Mouse (Mus musculus) limb, embryonic 12.5 days (tissue): ENCODE measurements around the gene Mapk3. TPM values are rescaled to one million over a fixed set of nuclear protein-coding genes. Genes with fewer than 3 reads are reported as not detected.
A peak's percentile ranks its signal among the peaks of the same experiment; 100 is the strongest.

ENCODE experiments used
- ATAC-seq: fragments of 200-750 bp; cut with Nextera tagmentation; 2 replicates; pipeline ENCODE4 v1.8.0; 2017; ENCODE audit warnings: low read depth, moderate TSS enrichment; ENCODE audit not compliant: insufficient number of reproducible peaks, insufficient read depth, low FRiP score, low TSS enrichment
- H3K27ac ChIP-seq: fragments of 300-500 bp; sonication (generic); 2 replicates; pipeline ENCODE4 v1.5.1; 2016; ENCODE audit warnings: mild to moderate bottlenecking, moderate library complexity
- H3K27me3 ChIP-seq: fragments of 300-500 bp; sonication (generic); 2 replicates; pipeline ENCODE4 v1.6.1; 2016; ENCODE audit warnings: mild to moderate bottlenecking, moderate library complexity
- H3K36me3 ChIP-seq: fragments of 300-500 bp; sonication (generic); 2 replicates; pipeline ENCODE4 v1.6.1; 2016; ENCODE audit warnings: mild to moderate bottlenecking, moderate library complexity
- H3K4me1 ChIP-seq: fragments of 300-500 bp; sonication (generic); replicated peaks from 2 replicates; pipeline ENCODE4 v1.6.1; 2016
- H3K4me2 ChIP-seq: fragments of 300-500 bp; sonication (generic); 2 replicates; pipeline ENCODE4 v1.6.1; 2016; ENCODE audit warnings: mild to moderate bottlenecking, moderate library complexity
- H3K4me3 ChIP-seq: fragments of 300-500 bp; sonication (generic); replicated peaks from 2 replicates; pipeline ENCODE4 v1.5.1; 2016; ENCODE audit warnings: mild to moderate bottlenecking
- H3K9ac ChIP-seq: fragments of 300-500 bp; sonication (generic); replicated peaks from 2 replicates; pipeline ENCODE4 v1.6.1; 2016; ENCODE audit warnings: mild to moderate bottlenecking, moderate library complexity
- H3K9me3 ChIP-seq: fragments of 300-500 bp; sonication (generic); 2 replicates; pipeline ENCODE4 v1.6.1; 2016; ENCODE audit warnings: mild to moderate bottlenecking, moderate library complexity
- WGBS: fragments of 180-500 bp; shearing (Covaris S2); methylation state at CpG from one replicate; pipeline ENCODE4 v1.1.7; 2016; 5-methylcytosine and 5-hydroxymethylcytosine counted together
- polyA plus RNA-seq: library from polyadenylated mRNA; unstranded; fragments of >200 nt; fragmentation: Nextera tagmentation; extraction: Ambion mirVana; gene quantifications from 2 replicates; pipeline ENCODE4 v1.2.1, GENCODE M21; 2016

The Mapk3 gene
- polyA plus RNA-seq, 1 experiment from 2014 or later = 36.4 TPM

GRCm38 (mm10) chr7:126797411-126798126 is 38.2 kb downstream of the Mapk3 start, which contains the start of gene Fam57b:
TSS of gene Fam57b (plus strand) at chr7:126797668.
- H3K36me3 ChIP-seq = peaks cover 40% of the 10 kb centered on the region
- 42% methylated on average over 21 of the region's 21 CpGs for WGBS
- no peak for ATAC-seq
- H3K4me3 ChIP-seq = peak within 1 kb of the TSS; percentile 85
- H3K4me1 ChIP-seq = peaks cover 41% of the 10 kb centered on the region
- H3K27ac ChIP-seq = peak within 1 kb of the TSS; percentile 97
- H3K9me3 ChIP-seq = no peaks in the 10 kb centered on the region
- H3K4me2 ChIP-seq = peak within 1 kb of the TSS; percentile 73
- H3K27me3 ChIP-seq = no peaks in the 10 kb centered on the region
- H3K9ac ChIP-seq = peak within 1 kb of the TSS; percentile 90

- Histone ChIP-seq H3K36me3 (peaks cover 48% of the 10 kb centered on the region), H3K4me1 (peaks cover 33% of the 10 kb centered on the region), H3K27ac (peak overlapping the region; percentile 97), H3K4me3 (peak overlapping the region; percentile 85), H3K27me3 (no peaks in the 10 kb centered on the region), H3K9me3 (no peaks in the 10 kb centered on the region), H3K9ac (peak overlapping the region; percentile 90), H3K4me2 (peak overlapping the region; percentile 73)
- no peak for ATAC-seq
- WGBS = 1% methylated on average over 40 of the region's 40 CpGs
These were observed 39.0 kb downstream of the Mapk3 start for GRCm38 (mm10) chr7:126798127-126799049.

GRCm38 (mm10) chr7:126799050-126799467 is 39.7 kb downstream of the Mapk3 start:
- H3K36me3 ChIP-seq = peaks cover 53% of the 10 kb centered on the region
- no peaks in the 10 kb centered on the region for H3K9me3 ChIP-seq
- 1% methylated on average over 36 of the region's 36 CpGs for WGBS
- peak overlapping the region; percentile 97 for H3K27ac ChIP-seq
- peak overlapping the region; percentile 85 for H3K4me3 ChIP-seq
- peaks cover 33% of the 10 kb centered on the region for H3K4me1 ChIP-seq
- peak; percentile 96 for ATAC-seq
- H3K9ac ChIP-seq = peak overlapping the region; percentile 90
- peak overlapping the region; percentile 73 for H3K4me2 ChIP-seq
- no peaks in the 10 kb centered on the region for H3K27me3 ChIP-seq

GRCm38 (mm10) chr7:126799468-126800268 is 40.3 kb downstream of the Mapk3 start:
- Histone ChIP-seq H3K27me3 (no peaks in the 10 kb centered on the region), H3K9me3 (no peaks in the 10 kb centered on the region), H3K27ac (peak overlapping the region; percentile 97), H3K4me2 (peak overlapping the region; percentile 73), H3K36me3 (peaks cover 52% of the 10 kb centered on the region), H3K9ac (peak overlapping the region; percentile 75), H3K4me1 (peaks cover 33% of the 10 kb centered on the region), H3K4me3 (peak overlapping the region; percentile 85)
- 1% methylated on average over 38 of the region's 38 CpGs for whole genome bisulfite sequencing
- ATAC-seq = peak; percentile 89

- Histone ChIP-seq H3K4me2 (peak overlapping the region; percentile 73), H3K9ac (peak overlapping the region; percentile 75), H3K9me3 (no peaks in the 10 kb centered on the region), H3K4me3 (peak overlapping the region; percentile 85), H3K27me3 (no peaks in the 10 kb centered on the region), H3K4me1 (peaks cover 33% of the 10 kb centered on the region), H3K27ac (peak overlapping the region; percentile 97), H3K36me3 (peaks cover 51% of the 10 kb centered on the region)
- WGBS = 45% methylated on average over 5 of the region's 5 CpGs
- no peak for ATAC-seq
These were observed 41.1 kb downstream of the Mapk3 start for GRCm38 (mm10) chr7:126800269-126801056.

GRCm38 (mm10) chr7:126801057-126801422 is 41.6 kb downstream of the Mapk3 start:
- Histone ChIP-seq H3K27ac (no peak overlapping the region; the same call in 1 of the 2 replicates), H3K4me2 (no peak overlapping the region; the same call in 1 of the 2 replicates), H3K27me3 (no peaks in the 10 kb centered on the region), H3K4me1 (peaks cover 33% of the 10 kb centered on the region), H3K9ac (peak overlapping the region; percentile 31), H3K36me3 (peaks cover 49% of the 10 kb centered on the region), H3K4me3 (no peak overlapping the region), H3K9me3 (no peaks in the 10 kb centered on the region)
- WGBS = 95% methylated on average over 16 of the region's 16 CpGs
- no peak for ATAC-seq

- Histone ChIP-seq H3K9me3 (no peaks in the 10 kb centered on the region), H3K4me2 (no peak overlapping the region), H3K36me3 (peaks cover 43% of the 10 kb centered on the region), H3K27ac (no peak overlapping the region; the same call in 1 of the 2 replicates), H3K4me1 (peaks cover 26% of the 10 kb centered on the region), H3K9ac (no peak overlapping the region), H3K27me3 (no peaks in the 10 kb centered on the region), H3K4me3 (no peak overlapping the region)
- WGBS = 82% methylated on average over 11 of the region's 11 CpGs
- ATAC-seq = no peak
These were observed 42.9 kb downstream of the Mapk3 start for GRCm38 (mm10) chr7:126802134-126802889.

- no peaks in the 10 kb centered on the region for H3K27me3 ChIP-seq
- peaks cover 26% of the 10 kb centered on the region for H3K4me1 ChIP-seq
- H3K4me3 ChIP-seq = no peak overlapping the region
- no peaks in the 10 kb centered on the region for H3K9me3 ChIP-seq
- H3K36me3 ChIP-seq = peaks cover 39% of the 10 kb centered on the region
- H3K27ac ChIP-seq = no peak overlapping the region
- H3K4me2 ChIP-seq = no peak overlapping the region
- ATAC-seq = no peak
- no peak overlapping the region for H3K9ac ChIP-seq
- 89% methylated on average over 6 of the region's 6 CpGs for WGBS
These were observed 43.8 kb downstream of the Mapk3 start for GRCm38 (mm10) chr7:126803181-126803580.

GRCm38 (mm10) chr7:126803751-126804150 is 44.4 kb downstream of the Mapk3 start:
- H3K27me3 ChIP-seq = no peaks in the 10 kb centered on the region
- H3K36me3 ChIP-seq = peaks cover 39% of the 10 kb centered on the region
- no peak overlapping the region for H3K4me2 ChIP-seq
- H3K27ac ChIP-seq = 0 out of 2 replicates have a peak overlapping the region, but pooled peaks have one; percentile 41
- H3K4me1 ChIP-seq = peaks cover 31% of the 10 kb centered on the region
- no peak overlapping the region for H3K4me3 ChIP-seq
- no peak overlapping the region for H3K9ac ChIP-seq
- no peak for ATAC-seq
- H3K9me3 ChIP-seq = no peaks in the 10 kb centered on the region

- WGBS = 82% methylated on average over 6 of the region's 6 CpGs
- no peak overlapping the region for H3K27ac ChIP-seq
These were observed 47.6 kb downstream of the Mapk3 start for GRCm38 (mm10) chr7:126806956-126807355.

More at GRCm38 (mm10) chr7:126806956-126807355, 47.6 kb downstream of the Mapk3 start:
- no peak overlapping the region for H3K4me2 ChIP-seq
- no peak for ATAC-seq
- H3K9me3 ChIP-seq = no peaks in the 10 kb centered on the region
- peaks cover 24% of the 10 kb centered on the region for H3K4me1 ChIP-seq
- no peak overlapping the region for H3K9ac ChIP-seq
- no peak overlapping the region for H3K4me3 ChIP-seq
- no peaks in the 10 kb centered on the region for H3K27me3 ChIP-seq
- H3K36me3 ChIP-seq = peaks cover 39% of the 10 kb centered on the region
